Mouse (Mus musculus): ENCODE data around the gene Thada. TPM values are rescaled to one million over a fixed set of nuclear protein-coding genes. Genes with fewer than 3 reads are reported as not detected.

Gene Thada
- total and polyA plus RNA-seq, 3 experiments, result 17.3 to 26.7 (median 22.2) TPM

DNA sequence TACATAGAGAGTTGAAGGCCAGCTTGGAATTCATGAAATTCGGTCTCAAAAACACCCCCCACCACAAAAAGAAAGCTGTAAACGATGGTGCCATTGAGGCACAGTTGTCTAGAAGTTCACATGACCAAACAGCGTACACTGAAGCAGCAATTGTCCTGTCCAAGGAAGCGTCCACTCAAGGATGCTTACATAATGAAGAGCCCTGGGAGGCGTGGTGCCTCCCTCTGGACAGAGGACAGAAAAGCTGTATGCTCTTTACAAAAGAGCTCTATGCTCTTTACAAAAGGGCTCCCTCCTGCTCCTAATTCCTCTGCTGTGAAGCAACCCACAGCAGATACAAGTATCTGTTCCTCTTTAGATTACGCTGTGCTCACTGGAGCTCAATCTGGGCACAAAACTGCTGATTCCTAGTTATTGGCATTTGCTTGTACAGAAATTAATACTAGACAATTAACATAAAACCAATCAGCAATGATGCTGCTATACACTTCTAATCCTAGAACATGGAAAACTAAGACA lies 123.6 kb downstream of the Thada start:
- no peak for DNase-seq (ENCODE audit: extremely low read depth)
- peaks cover 23 to 47% of the 10 kb centered on the region in 2 experiments for H3K36me3 ChIP-seq (replicated peaks in 1 of 2; ENCODE audit: control insufficient read depth in 1 of 2, insufficient read depth in 1 of 2, low read length in 1 of 2)
- H3K27me3 ChIP-seq (replicated peaks), result no peaks in the 10 kb centered on the region
- no peak overlapping the region for H3K9ac ChIP-seq (ENCODE audit: insufficient read depth, low read depth)
- H3K4me3 ChIP-seq (replicated peaks in 1 of 3; ENCODE audit: low read depth in 2 of 3, low read length in 2 of 3, poor library complexity in 1 of 3), result no peak overlapping the region
- H3K79me2 ChIP-seq (replicated peaks; ENCODE audit: control insufficient read depth, extremely low read depth, insufficient read depth, poor library complexity, severe bottlenecking), result no peaks in the 10 kb centered on the region
- H3K9me3 ChIP-seq (replicated peaks; ENCODE audit: low read length), result no peaks in the 10 kb centered on the region
- H3K4me2 ChIP-seq (ENCODE audit: insufficient read depth, low read depth, poor library complexity, severe bottlenecking), result no peak overlapping the region; the same call in 1 of the 2 replicates
- TF ChIP-seq E2F4 (IDR thresholded peaks at IDR 0.05; ENCODE audit: insufficient replicate concordance, low read depth, low read length) (no peak), ZMIZ1 (IDR thresholded peaks at IDR 0.05; ENCODE audit: low read depth, low read length) (no peak), IRF4 (IDR thresholded peaks at IDR 0.05; ENCODE audit: low read depth, low read length) (peak; percentile 65), ELF1 (IDR thresholded peaks at IDR 0.05; ENCODE audit: low read depth, low read length) (no peak), JUN (IDR thresholded peaks at IDR 0.05; ENCODE audit: insufficient read depth, low read depth, low read length) (no peak), BHLHE40 (IDR thresholded peaks at IDR 0.05; ENCODE audit: low read depth, low read length) (no peak), EP300 (IDR thresholded peaks at IDR 0.05; ENCODE audit: low read length) (peak; percentile 26; the same call in 1 of the 2 replicates), HCFC1 (IDR thresholded peaks at IDR 0.05; ENCODE audit: low read depth, low read length) (no peak)
- dilution Hi-C loops (cut with MboI; ENCODE audit: extremely low pct_ligation_motif_present, extremely low pct_unique_long_range_greater_than_20kb, low sequenced_read_pairs) (no loop called here), in situ Hi-C loops (cut with MboI; ENCODE audit: low pct_ligation_motif_present, low pct_unique_long_range_greater_than_20kb, low sequenced_read_pairs) (no loop called here)
- H3K4me1 ChIP-seq (ENCODE audit: control insufficient read depth in 1 of 2, insufficient read depth in 2 of 2), result peaks cover 4 to 21% of the 10 kb centered on the region in 2 experiments
- H3K27ac ChIP-seq (ENCODE audit: insufficient read depth, low read depth), result no peak overlapping the region

DNA sequence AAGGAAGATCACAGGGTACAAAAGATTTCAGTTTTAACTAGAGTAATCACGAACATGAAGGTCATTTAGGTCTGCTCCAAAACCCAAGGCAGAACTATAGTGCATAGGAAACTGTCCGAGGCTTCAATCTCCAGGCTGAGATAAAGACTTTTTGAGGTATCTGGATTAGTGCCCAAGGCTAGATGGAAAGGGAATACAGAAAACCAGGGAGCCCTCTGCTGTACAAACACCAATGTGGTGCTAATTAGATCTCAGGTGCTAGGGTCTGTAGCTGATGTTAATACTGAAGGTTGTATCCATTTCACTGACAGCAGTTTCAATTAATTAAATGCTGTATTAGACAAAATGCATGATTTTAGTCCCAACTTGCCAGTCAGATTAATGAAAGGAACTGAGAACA lies 124.3 kb downstream of the Thada start:
- no peak overlapping the region for H3K4me3 ChIP-seq (replicated peaks in 1 of 3; ENCODE audit: low read depth in 2 of 3, low read length in 2 of 3, poor library complexity in 1 of 3)

DNA sequence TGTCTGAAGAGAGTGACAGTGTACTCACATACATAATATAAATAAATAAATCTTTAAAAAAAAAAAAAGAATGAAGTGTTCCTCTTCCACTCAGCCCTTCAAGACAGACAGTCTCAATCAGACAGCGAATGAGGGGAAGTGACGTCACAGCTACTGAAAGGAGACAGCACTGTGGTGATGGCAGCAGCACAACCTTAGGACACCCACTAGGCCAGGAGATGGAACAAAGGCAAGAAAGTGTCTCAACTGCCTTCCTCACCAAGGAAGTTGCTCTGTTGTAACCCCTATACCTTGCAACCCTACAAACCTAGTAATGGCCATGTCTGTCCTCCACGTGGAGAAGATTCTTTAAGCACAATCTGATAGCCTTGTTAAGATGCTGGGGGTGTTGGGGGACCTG lies 125.4 kb downstream of the Thada start:
- Histone ChIP-seq H3K4me2 (ENCODE audit: insufficient read depth, low read depth, poor library complexity, severe bottlenecking) (no peak overlapping the region), H3K9me3 (replicated peaks; ENCODE audit: low read length) (no peaks in the 10 kb centered on the region)
- no peak for TF ChIP-seq ELF1 (IDR thresholded peaks at IDR 0.05; ENCODE audit: low read depth, low read length)
- TF ChIP-seq SMC3 (IDR thresholded peaks at IDR 0.05; ENCODE audit: low read depth, low read length), result no peak
- TF ChIP-seq ETS1 (conservative IDR thresholded peaks at IDR 0.05; ENCODE audit: low read depth, low read length), result no peak
- no peak for TF ChIP-seq CHD1 (IDR thresholded peaks at IDR 0.05; ENCODE audit: low read depth, low read length)
- no peak for TF ChIP-seq RAD21 (IDR thresholded peaks at IDR 0.05; ENCODE audit: low read depth, low read length)
- no peak for TF ChIP-seq POLR2A (IDR thresholded peaks at IDR 0.05; ENCODE audit: low read depth, low read length)
- TF ChIP-seq UBTF (IDR thresholded peaks at IDR 0.05; ENCODE audit: low read depth, low read length), result no peak

More for the DNA sequence above, 124.3 kb downstream of the Thada start:
- no peak overlapping the region for H3K27ac ChIP-seq (ENCODE audit: insufficient read depth, low read depth)
- DNase-seq (ENCODE audit: extremely low read depth), result no peak
- H3K9me3 ChIP-seq (replicated peaks; ENCODE audit: low read length), result no peaks in the 10 kb centered on the region
- peaks cover 10 to 28% of the 10 kb centered on the region in 2 experiments for H3K4me1 ChIP-seq (ENCODE audit: control insufficient read depth in 1 of 2, insufficient read depth in 2 of 2)
- peaks cover 20 to 46% of the 10 kb centered on the region in 2 experiments for H3K36me3 ChIP-seq (replicated peaks in 1 of 2; ENCODE audit: control insufficient read depth in 1 of 2, insufficient read depth in 1 of 2, low read length in 1 of 2)
- no peaks in the 10 kb centered on the region; the same call in 1 of the 2 replicates for H3K79me2 ChIP-seq (replicated peaks; ENCODE audit: control insufficient read depth, extremely low read depth, insufficient read depth, poor library complexity, severe bottlenecking)
- H3K9ac ChIP-seq (ENCODE audit: insufficient read depth, low read depth), result no peak overlapping the region
- TF ChIP-seq MAX (IDR thresholded peaks at IDR 0.05; ENCODE audit: low read length) (no peak), MAZ (IDR thresholded peaks at IDR 0.05; ENCODE audit: low read depth, low read length) (no peak), RAD21 (IDR thresholded peaks at IDR 0.05; ENCODE audit: low read depth, low read length) (no peak), ZKSCAN1 (IDR thresholded peaks at IDR 0.05; ENCODE audit: borderline replicate concordance, low read depth, low read length) (no peak), ZC3H11A (IDR thresholded peaks at IDR 0.05; ENCODE audit: low read depth, low read length) (no peak), KAT2A (IDR thresholded peaks at IDR 0.05; ENCODE audit: insufficient replicate concordance, low read length) (no peak), POLR2A (IDR thresholded peaks at IDR 0.05; ENCODE audit: low read depth, low read length) (no peak), HCFC1 (IDR thresholded peaks at IDR 0.05; ENCODE audit: low read depth, low read length) (no peak), ZMIZ1 (IDR thresholded peaks at IDR 0.05; ENCODE audit: low read depth, low read length) (no peak), SMC3 (IDR thresholded peaks at IDR 0.05; ENCODE audit: low read depth, low read length) (no peak), JUND (conservative IDR thresholded peaks at IDR 0.05; ENCODE audit: low read depth, low read length) (no peak)
- H3K27me3 ChIP-seq (replicated peaks), result no peaks in the 10 kb centered on the region
- in situ Hi-C loops (cut with MboI; ENCODE audit: low pct_ligation_motif_present, low pct_unique_long_range_greater_than_20kb, low sequenced_read_pairs) (no loop called here), dilution Hi-C loops (cut with MboI; ENCODE audit: extremely low pct_ligation_motif_present, extremely low pct_unique_long_range_greater_than_20kb, low sequenced_read_pairs) (no loop called here)
- H3K4me2 ChIP-seq (ENCODE audit: insufficient read depth, low read depth, poor library complexity, severe bottlenecking), result no peak overlapping the region

More for the DNA sequence above, 125.4 kb downstream of the Thada start:
- in situ Hi-C loops (cut with MboI; ENCODE audit: low pct_ligation_motif_present, low pct_unique_long_range_greater_than_20kb, low sequenced_read_pairs), result no loop called here
- H3K36me3 ChIP-seq (replicated peaks in 1 of 2; ENCODE audit: control insufficient read depth in 1 of 2, insufficient read depth in 1 of 2, low read length in 1 of 2), result peaks cover 13 to 42% of the 10 kb centered on the region in 2 experiments
- H3K9ac ChIP-seq (ENCODE audit: insufficient read depth, low read depth), result no peak overlapping the region
- no peaks in the 10 kb centered on the region; the same call in 1 of the 2 replicates for H3K79me2 ChIP-seq (replicated peaks; ENCODE audit: control insufficient read depth, extremely low read depth, insufficient read depth, poor library complexity, severe bottlenecking)
- H3K4me3 ChIP-seq (replicated peaks in 1 of 3; ENCODE audit: low read depth in 2 of 3, low read length in 2 of 3, poor library complexity in 1 of 3), result no peak overlapping the region
- no peaks in the 10 kb centered on the region for H3K27me3 ChIP-seq (replicated peaks)
- H3K4me1 ChIP-seq (ENCODE audit: control insufficient read depth in 1 of 2, insufficient read depth in 2 of 2), result peaks cover 16 to 39% of the 10 kb centered on the region in 2 experiments
- no peak for DNase-seq (ENCODE audit: extremely low read depth)
- no peak overlapping the region for H3K27ac ChIP-seq (ENCODE audit: insufficient read depth, low read depth)
- dilution Hi-C loops (cut with MboI; ENCODE audit: extremely low pct_ligation_motif_present, extremely low pct_unique_long_range_greater_than_20kb, low sequenced_read_pairs), result no loop called here

All from CH12.LX (cell line).